Mouse (Mus musculus) kidney, adult 2 months (tissue): ENCODE data around the gene Cyp26b1.

ENCODE experiments used
- CTCF ChIP-seq: fragments of 200-500 bp; conservative IDR thresholded peaks from 2 replicates; pipeline ENCODE4 v1.5.1; 2011; ENCODE audit warnings: low read depth, mild to moderate bottlenecking, control low read depth, low read length, moderate library complexity, mixed read lengths; ENCODE audit not compliant: insufficient read depth, insufficient read length
- POLR2A ChIP-seq: fragments of 200-500 bp; IDR thresholded peaks from one replicate; pipeline ENCODE4 v1.6.1; 2011; ENCODE audit warnings: low read depth, low read length, control low read depth

GRCm38 (mm10) chr6:84524901-84525601 is 68.7 kb downstream of the Cyp26b1 start:
- no peak for TF ChIP-seq CTCF
- TF ChIP-seq POLR2A: no peak
